Mouse (Mus musculus): ENCODE data around the gene Apip. TPM values are rescaled to one million over a fixed set of nuclear protein-coding genes. Genes with fewer than 3 reads are reported as not detected.

The Apip gene
- polyA plus RNA-seq (2015; fragmentation: Nextera tagmentation; extraction: Ambion mirVana): 67.8 and 68.1 TPM in 2 replicates

DNA sequence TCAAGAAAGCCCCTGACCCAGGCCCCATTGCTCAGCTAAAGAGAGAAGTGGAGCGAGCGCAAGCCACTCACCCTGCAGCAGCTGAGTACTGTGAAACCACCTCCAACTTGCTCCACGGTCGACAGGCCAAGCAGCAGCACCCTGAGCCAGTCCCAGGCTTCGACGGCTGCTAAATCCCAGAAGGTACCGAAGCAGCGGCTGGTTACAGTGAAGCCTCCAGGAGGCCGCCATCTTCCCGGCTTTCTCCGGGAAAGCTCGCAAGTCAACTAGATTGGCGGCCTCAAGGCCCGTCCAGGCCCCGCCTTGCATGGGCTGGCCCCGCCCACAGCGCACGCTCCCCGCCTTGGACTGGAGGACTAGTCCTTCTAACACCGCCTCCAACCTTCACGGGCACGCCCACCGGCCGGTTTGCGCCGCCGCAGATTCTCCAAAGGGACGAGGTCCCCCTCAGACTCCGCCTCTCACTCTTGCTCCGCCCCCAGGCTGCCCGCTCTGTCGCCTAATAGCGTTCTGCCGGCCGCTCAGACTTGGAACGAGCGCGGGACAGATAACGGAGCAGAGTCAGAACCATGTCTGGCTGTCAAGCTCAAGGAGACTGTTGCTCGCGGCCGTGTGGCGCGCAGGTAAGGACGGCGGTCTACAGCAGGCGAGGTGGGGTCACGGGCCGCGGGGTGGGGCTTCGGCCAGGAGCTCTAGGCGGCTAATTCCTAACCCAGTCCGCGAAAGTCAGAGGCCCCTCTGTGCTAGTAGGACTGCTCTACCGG, at the start of gene Apip, which contains the start of gene Pdhx:
Gene Apip, plus strand, starts transcription at position 457 of the 764 bp plus-strand sequence.
Gene Pdhx, minus strand, starts transcription at position 295 of the 764 bp plus-strand sequence.
- under 1% methylated on average over 55 of the region's 55 CpGs for WGBS
- no peaks in the 10 kb centered on the region for H3K36me3 ChIP-seq

DNA sequence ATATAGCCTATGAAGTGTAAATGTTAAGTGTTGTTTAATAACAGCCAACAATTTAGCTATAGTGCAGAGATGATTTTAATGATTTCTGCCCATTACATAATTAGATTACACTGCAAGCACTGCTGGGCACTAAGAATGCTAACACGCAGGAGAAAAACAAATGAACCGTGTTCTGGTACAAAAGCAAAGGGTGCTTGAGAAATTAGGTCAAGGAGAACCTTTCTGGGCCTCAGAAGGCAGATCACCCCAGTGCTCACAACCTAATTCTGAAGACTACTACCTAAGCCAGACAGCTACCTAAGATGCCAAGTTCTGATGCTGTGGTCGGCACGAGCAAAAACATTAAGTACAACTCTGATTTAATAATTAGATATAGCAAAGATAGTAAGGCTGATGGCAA, 35.6 kb upstream of the Apip start:
- Histone ChIP-seq H3K36me3 (peaks cover 24% of the 10 kb centered on the region), H3K4me3 (no peak overlapping the region), H3K4me1 (replicated peaks) (no peaks in the 10 kb centered on the region), H3K4me2 (no peak overlapping the region), H3K27me3 (no peaks in the 10 kb centered on the region), H3K9me3 (no peaks in the 10 kb centered on the region), H3K27ac (replicated peaks) (no peak overlapping the region), H3K9ac (no peak overlapping the region)
- WGBS: 85% methylated on average over 4 of the region's 4 CpGs
- no peak for ATAC-seq (ENCODE audit: low read depth)

More for the DNA sequence above, at the start of gene Apip, which contains the start of gene Pdhx:
- ATAC-seq (ENCODE audit: low read depth): peak; percentile 100
- Histone ChIP-seq H3K27ac (replicated peaks) (peak within 1 kb of the TSS; percentile 90), H3K4me3 (peak within 1 kb of the TSS; percentile 79), H3K9me3 (no peaks in the 10 kb centered on the region), H3K9ac (peak within 1 kb of the TSS; percentile 92), H3K4me1 (replicated peaks) (peaks cover 35% of the 10 kb centered on the region), H3K4me2 (peak within 1 kb of the TSS; percentile 71), H3K27me3 (no peaks in the 10 kb centered on the region)

DNA sequence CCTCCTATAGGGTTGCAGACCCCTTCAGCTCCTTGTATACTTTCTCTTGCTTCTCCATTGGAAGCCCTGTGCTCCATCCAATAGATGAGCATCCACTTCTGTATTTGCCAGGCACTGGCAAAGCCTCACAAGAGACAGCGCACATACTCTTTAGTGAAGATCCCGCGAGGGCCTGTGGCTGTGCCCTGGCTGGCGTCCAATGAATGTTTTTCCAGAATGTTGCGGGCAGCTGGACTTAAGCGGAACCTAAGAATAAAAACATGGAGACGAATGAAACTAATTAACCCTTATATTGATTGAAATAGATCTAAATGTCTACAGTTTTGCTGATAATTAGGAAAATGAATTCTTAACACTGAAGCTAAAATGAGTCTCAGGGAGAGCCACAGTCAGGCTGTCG, 32.6 kb upstream of the Apip start:
- Histone ChIP-seq H3K36me3 (peaks cover 10% of the 10 kb centered on the region; the same call in 1 of the 2 replicates), H3K4me2 (no peak overlapping the region), H3K9ac (no peak overlapping the region), H3K9me3 (no peaks in the 10 kb centered on the region), H3K4me3 (no peak overlapping the region), H3K4me1 (replicated peaks) (no peaks in the 10 kb centered on the region), H3K27me3 (no peaks in the 10 kb centered on the region), H3K27ac (replicated peaks) (no peak overlapping the region)
- whole genome bisulfite sequencing: 54% methylated on average over 8 of the region's 8 CpGs
- ATAC-seq (ENCODE audit: low read depth): no peak

DNA sequence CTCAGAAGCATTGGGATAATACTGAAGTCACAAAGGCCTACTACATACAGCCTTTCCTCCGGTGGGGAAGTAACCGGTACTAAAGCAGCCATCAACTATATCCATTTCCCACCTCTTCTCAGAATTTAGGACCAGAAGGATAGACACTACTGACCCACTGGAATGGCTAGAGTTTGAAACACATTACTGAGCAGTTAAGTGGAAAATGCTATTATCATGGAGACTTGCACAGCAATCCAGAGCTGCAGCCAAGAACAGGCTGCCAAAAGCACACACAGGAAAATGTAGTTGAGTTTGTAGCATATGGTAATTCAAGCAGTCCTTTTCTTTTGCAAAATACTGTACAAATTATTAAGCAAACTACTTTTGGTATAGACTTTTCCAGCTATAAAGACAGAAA, 28.2 kb upstream of the Apip start:
- no peaks in the 10 kb centered on the region for H3K36me3 ChIP-seq
- H3K4me1 ChIP-seq (replicated peaks): peaks cover 4% of the 10 kb centered on the region; the same call in 1 of the 2 replicates
- ATAC-seq (ENCODE audit: low read depth): no peak
- WGBS: 64% methylated on average over 2 of the region's 2 CpGs
- no peaks in the 10 kb centered on the region for H3K27me3 ChIP-seq
- H3K9me3 ChIP-seq: no peaks in the 10 kb centered on the region
- H3K27ac ChIP-seq (replicated peaks): no peak overlapping the region
- no peak overlapping the region for H3K4me2 ChIP-seq
- H3K4me3 ChIP-seq: no peak overlapping the region
- no peak overlapping the region for H3K9ac ChIP-seq

DNA sequence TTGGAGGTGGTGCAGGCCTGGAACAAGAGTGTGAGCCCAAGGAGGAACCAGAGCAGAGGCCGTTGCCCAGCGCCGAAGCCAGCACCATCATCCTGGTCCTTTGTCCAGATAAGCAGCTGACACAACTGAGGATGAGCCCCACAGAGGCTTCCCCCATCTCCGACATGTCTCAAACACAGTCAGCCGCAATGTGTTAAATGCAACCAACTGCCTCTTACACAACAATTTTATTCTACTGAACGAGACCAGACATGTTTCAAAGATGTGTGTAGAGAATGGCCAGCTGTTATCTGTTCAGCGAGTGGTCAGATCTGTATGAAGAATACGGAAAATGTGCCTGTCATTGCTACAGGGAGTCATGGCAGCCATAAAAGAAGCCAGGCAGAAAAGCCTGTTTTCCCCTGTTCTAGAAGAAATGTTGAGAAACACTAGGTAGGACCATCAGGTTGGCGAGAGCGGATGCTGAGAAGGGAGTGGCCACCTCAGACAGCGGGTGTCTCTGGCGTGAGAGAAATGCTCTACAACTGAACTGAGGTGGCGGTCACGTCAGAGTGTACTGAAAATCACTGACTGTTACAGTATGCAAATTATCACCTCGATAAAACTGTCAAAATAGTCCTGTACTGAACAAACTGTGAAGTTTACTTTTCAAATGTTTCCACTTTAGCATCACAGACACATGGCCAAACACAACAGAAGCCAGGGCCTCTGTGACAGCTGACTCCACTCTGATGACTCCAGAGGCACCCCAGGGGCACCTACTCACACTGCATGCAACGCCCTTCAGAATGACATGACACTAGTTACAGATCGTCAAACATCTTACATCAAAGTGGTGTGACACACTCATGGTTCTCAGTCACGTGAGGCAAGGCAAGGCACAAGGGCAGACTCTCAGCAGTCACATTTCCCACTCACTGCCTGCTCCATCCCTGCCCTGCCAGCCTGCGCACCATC, 21.3 kb upstream of the Apip start:
- H3K27me3 ChIP-seq: no peaks in the 10 kb centered on the region
- H3K9ac ChIP-seq: no peak overlapping the region
- 85% methylated on average over 19 of the region's 19 CpGs for WGBS
- ATAC-seq (ENCODE audit: low read depth): no peak
- H3K4me1 ChIP-seq (replicated peaks): peaks cover 12% of the 10 kb centered on the region; the same call in 1 of the 2 replicates
- H3K27ac ChIP-seq (replicated peaks): no peak overlapping the region
- H3K36me3 ChIP-seq: 0 out of 2 replicates have a peak, but pooled peaks cover 9% of the 10 kb centered on the region
- no peak overlapping the region for H3K4me2 ChIP-seq
- no peaks in the 10 kb centered on the region for H3K9me3 ChIP-seq
- no peak overlapping the region for H3K4me3 ChIP-seq

DNA sequence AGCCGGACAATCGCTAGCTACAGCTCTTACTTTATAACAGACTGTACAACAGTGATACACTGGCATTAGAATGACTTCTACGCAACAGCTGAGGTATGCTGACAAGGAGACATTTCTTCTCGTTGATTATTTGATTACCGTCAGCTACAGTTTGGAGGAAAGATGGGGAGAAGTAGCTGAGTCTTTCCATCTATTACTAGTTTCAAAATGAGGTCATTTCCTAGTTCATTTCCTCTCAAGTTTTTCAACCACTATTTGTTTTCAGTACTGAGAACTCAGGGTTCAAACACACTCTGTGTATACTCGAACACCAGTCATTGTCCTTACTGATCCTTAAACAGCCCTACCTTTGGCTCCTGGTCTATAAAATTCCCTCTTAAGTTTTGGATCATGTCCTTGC, 17.7 kb upstream of the Apip start:
- Histone ChIP-seq H3K27ac (replicated peaks) (no peak overlapping the region), H3K9me3 (no peaks in the 10 kb centered on the region), H3K4me3 (no peak overlapping the region), H3K9ac (no peak overlapping the region), H3K4me2 (no peak overlapping the region), H3K36me3 (0 out of 2 replicates have a peak, but pooled peaks cover 11% of the 10 kb centered on the region), H3K4me1 (replicated peaks) (0 out of 2 replicates have a peak, but pooled peaks cover 5% of the 10 kb centered on the region), H3K27me3 (no peaks in the 10 kb centered on the region)
- WGBS: 95% methylated on average over 6 of the region's 6 CpGs
- ATAC-seq (ENCODE audit: low read depth): no peak

DNA sequence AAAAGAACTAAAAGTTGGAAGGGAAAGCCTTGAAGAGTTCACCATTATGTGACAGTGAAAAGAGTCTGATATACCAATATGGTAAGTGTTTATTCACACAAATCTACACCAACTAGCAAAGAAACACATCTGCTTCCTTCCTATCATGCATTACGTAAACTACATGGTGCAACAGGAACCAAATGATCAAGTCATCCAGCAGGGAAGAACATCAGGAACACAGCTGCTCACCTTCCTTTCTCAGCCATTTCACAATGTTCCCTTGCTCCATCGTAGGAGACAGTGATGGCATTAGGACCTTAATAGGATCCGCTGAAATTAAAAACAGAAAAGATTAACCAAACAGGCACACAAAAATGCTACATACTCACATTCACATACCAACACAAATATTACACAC, 15.2 kb upstream of the Apip start:
- Histone ChIP-seq H3K9ac (no peak overlapping the region), H3K4me3 (no peak overlapping the region), H3K36me3 (0 out of 2 replicates have a peak, but pooled peaks cover 11% of the 10 kb centered on the region), H3K9me3 (no peaks in the 10 kb centered on the region), H3K4me2 (no peak overlapping the region), H3K27me3 (no peaks in the 10 kb centered on the region), H3K4me1 (replicated peaks) (peaks cover 12% of the 10 kb centered on the region), H3K27ac (replicated peaks) (no peak overlapping the region)
- WGBS: 91% methylated on average over 3 of the region's 3 CpGs
- ATAC-seq (ENCODE audit: low read depth): no peak

DNA sequence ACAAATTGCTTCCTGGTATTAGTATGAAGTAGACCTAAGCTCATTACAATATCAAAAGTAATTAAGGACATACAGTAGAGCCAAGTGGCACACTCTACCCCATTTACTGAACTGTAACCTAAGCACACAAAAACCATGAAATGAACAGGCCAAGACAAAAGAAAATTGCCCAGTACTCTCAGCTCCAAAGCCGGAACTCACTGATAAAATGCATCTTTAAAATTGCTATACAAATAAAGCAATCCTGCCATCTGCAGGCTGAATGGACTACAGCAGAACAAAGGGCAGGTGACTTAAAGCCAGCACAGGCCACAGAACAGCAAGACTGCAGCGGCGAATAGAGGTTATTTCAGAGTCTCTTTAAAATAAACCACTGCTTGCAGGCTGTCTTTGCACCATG, 10.6 kb upstream of the Apip start:
- peaks cover 12% of the 10 kb centered on the region for H3K4me1 ChIP-seq (replicated peaks)
- no peak overlapping the region for H3K4me3 ChIP-seq
- H3K27ac ChIP-seq (replicated peaks): 0 out of 2 replicates have a peak overlapping the region, but pooled peaks have one; percentile 49
- H3K9ac ChIP-seq: 0 out of 2 replicates have a peak overlapping the region, but pooled peaks have one; percentile 41
- H3K9me3 ChIP-seq: no peaks in the 10 kb centered on the region
- ATAC-seq (ENCODE audit: low read depth): peak; percentile 59
- 28% methylated on average over 3 of the region's 3 CpGs for WGBS
- 0 out of 2 replicates have a peak, but pooled peaks cover 2% of the 10 kb centered on the region for H3K36me3 ChIP-seq
- no peak overlapping the region for H3K4me2 ChIP-seq
- no peaks in the 10 kb centered on the region for H3K27me3 ChIP-seq

DNA sequence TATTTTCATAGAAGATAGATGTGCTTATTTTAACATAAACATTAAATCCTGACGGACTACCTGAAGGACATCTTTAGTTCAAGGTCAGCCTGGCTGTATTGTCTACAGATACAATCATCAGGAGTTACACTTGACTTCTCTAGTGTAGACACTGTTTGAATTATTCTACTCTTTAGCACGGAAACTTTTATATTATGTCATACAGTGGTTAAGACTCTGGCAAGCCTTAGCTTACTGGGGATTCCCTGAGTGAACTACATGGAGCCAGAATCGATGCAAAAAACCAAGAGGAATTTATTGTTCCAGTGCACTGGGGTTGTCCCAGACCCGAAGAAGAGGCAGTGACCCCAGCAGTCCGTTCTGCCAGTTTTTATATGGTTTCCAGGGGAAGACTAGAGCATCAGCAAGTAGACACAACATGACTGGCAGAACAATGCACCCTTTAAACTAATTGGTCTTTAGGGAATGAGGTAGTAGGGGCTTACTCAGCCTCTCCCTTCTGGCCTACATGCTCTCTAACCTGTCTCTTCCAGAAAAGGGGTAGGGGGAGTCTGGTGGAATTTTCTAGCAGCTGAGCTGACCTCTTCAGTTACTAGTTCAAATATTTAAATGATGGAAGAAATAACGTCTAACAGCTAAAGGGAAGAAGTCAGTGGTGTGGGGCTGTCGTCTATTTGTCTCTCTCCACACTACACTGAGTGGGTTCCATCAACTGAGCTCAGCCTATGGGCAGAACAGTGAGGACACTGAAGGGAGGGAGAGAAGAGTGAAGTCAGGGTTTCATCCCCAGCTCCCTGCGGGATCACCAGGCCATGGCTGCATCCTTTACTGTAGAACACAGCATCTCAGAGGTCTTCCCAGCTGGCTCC, 6.6 kb upstream of the Apip start:
- 83% methylated on average over 8 of the region's 8 CpGs for WGBS
- ATAC-seq (ENCODE audit: low read depth): no peak
- Histone ChIP-seq H3K4me2 (no peak overlapping the region), H3K4me3 (no peak overlapping the region), H3K27me3 (no peaks in the 10 kb centered on the region), H3K9me3 (no peaks in the 10 kb centered on the region), H3K4me1 (replicated peaks) (peaks cover 24% of the 10 kb centered on the region), H3K9ac (no peak overlapping the region), H3K27ac (replicated peaks) (no peak overlapping the region), H3K36me3 (no peaks in the 10 kb centered on the region)

DNA sequence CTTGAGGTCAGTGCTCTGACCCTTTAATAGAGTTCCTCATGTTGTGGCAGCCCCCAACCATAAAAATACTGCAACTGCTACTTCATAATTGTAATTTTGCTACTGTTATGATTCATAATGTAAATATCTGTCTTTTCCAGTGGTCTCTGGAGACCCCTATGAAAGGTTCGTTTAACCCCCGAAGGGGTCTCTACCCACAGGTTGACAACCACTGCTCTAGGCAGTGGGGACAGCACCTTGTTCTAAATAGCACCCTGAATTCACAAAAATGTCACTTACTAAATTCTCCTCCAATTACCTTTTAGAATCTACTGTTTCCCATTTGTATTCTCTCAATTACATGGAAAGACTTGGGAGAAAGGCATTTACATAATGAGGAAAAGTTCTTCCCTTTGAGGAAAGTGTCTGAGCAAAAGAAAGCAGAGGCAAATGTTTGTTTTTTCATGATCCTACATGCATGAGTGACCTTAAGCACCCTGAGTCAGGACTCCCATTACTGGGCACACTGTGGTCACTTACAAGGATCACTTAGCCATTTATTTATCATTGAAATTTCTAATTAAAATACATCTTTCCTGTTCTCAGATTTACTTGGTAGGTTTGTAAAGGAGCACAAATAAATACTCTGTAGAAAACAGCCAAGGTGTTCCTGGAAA, 5.8 kb upstream of the Apip start:
- peaks cover 29% of the 10 kb centered on the region for H3K4me1 ChIP-seq (replicated peaks)
- H3K27ac ChIP-seq (replicated peaks): no peak overlapping the region
- H3K9ac ChIP-seq: no peak overlapping the region
- no peak overlapping the region for H3K4me3 ChIP-seq
- no peak overlapping the region for H3K4me2 ChIP-seq
- ATAC-seq (ENCODE audit: low read depth): no peak
- H3K9me3 ChIP-seq: no peaks in the 10 kb centered on the region
- H3K27me3 ChIP-seq: no peaks in the 10 kb centered on the region
- H3K36me3 ChIP-seq: no peaks in the 10 kb centered on the region
- WGBS: 94% methylated on average over 2 of the region's 2 CpGs

DNA sequence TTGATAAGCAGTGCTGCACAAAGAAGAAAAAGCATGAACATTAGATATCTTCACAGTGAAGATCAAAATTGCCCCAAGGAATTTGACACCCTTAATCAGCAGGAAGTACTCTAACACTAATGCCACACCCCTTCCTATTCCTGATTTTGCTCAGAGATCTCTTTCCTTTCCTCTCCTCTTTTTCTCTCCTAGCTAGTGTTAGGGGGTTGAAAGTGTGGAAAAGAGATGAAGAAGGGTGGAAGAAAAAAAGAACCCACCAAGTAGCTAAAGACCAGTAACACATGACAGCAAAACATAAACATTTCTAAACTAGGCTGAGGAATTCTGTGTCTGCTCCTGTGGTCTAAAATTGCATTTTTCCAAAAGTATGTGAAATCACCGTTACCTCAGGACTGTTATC, 4.9 kb upstream of the Apip start:
- H3K9me3 ChIP-seq: no peaks in the 10 kb centered on the region
- no peaks in the 10 kb centered on the region for H3K27me3 ChIP-seq
- no peak overlapping the region for H3K27ac ChIP-seq (replicated peaks)
- no peak overlapping the region for H3K4me3 ChIP-seq
- no peak for ATAC-seq (ENCODE audit: low read depth)
- H3K9ac ChIP-seq: no peak overlapping the region
- peaks cover 23% of the 10 kb centered on the region for H3K4me1 ChIP-seq (replicated peaks)
- WGBS: 88% methylated on average over 1 of the region's 1 CpGs
- H3K4me2 ChIP-seq: no peak overlapping the region
- H3K36me3 ChIP-seq: no peaks in the 10 kb centered on the region
